In the genomic region with DNA sequence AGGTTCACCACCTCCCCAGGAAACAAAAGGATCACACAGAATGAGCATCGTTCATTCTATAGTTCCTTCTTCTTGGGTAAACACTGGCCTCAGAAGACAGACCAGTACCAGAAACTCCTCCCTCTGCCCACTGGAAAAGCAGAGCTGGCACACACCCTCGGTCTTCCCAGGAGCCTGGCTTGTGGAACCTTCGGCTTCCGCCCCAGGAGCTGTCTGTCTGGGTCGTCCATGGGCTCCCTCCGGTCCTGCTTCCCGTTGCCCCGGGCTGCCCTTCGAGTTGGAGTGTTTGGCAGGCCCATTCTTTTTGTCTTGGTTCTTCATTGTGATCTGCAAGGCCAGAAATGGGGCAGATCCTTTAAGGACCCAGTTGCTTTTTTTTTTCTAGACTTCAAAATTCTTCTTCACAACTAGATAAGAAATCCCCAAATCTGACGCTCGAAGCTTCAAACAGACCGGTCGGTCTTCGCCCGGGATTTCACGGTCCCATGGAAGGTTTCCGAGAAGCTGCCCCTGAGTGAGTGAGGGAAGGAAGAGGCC, we compare ENCODE assay signal across 8 mouse cellular contexts. TPM values are rescaled to one million over a fixed set of nuclear protein-coding genes. Genes with fewer than 3 reads are reported as not detected.
A peak's percentile ranks its signal among the peaks of the same experiment; 100 is the strongest.
DNase-seq lines count a peak whose midpoint lies in the region; TF ChIP-seq lines count a peak whose summit lies in the region.

No protein-coding gene starts in this region.

- no peak for TF ChIP-seq CTCF in spleen, adult 2 months (IDR thresholded peaks at IDR 0.05; ENCODE audit: extremely low read depth, insufficient read depth, insufficient read length, insufficient replicate concordance)
- no peak for TF ChIP-seq CTCF in cortical plate, adult 2 months (IDR thresholded peaks at IDR 0.05; ENCODE audit: extremely low read depth, insufficient read depth, low read length)

- no peaks in the 10 kb centered on the region for H3K27me3 ChIP-seq in spleen, adult 2 months (ENCODE audit: control insufficient read depth, insufficient read depth, low read length)
- no peaks in the 10 kb centered on the region for H3K27me3 ChIP-seq in heart, embryonic 10.5 days (ENCODE audit: insufficient read depth, poor library complexity, severe bottlenecking)

- H3K27ac ChIP-seq in spleen, adult 2 months (ENCODE audit: insufficient read depth, low read length): peak overlapping the region; percentile 90
- H3K27ac ChIP-seq in cortical plate, adult 2 months (ENCODE audit: insufficient read depth, low read length): peak overlapping the region; percentile 24; the same call in 1 of the 2 replicates
- H3K27ac ChIP-seq in heart, embryonic 10.5 days: peak overlapping the region; percentile 94

- WGBS in spleen, adult 2 months: 3% methylated on average over 17 of the region's 17 CpGs
- WGBS in heart, embryonic 10.5 days: 11% methylated on average over 17 of the region's 17 CpGs

- peak in 1 of 2 experiments; percentile 7 for DNase-seq in spleen, adult 2 months (ENCODE audit: low read depth in 1 of 2, low spot score in 2 of 2)
- DNase-seq in spleen, postnatal 36 days (ENCODE audit: low spot score in 2 of 2): no peak
- no peak for DNase-seq in heart, embryonic 10.5 days (ENCODE audit: low spot score)
- peak; percentile 61 for DNase-seq in kidney, postnatal 10 days
- DNase-seq in lung, postnatal 36 days: peak; percentile 63
- DNase-seq in testis, postnatal 10 days (ENCODE audit: low spot score): peak; percentile 64
- DNase-seq in left cerebral cortex, adult 9 months (ENCODE audit: low spot score in 2 of 2): no peak

- no peak for TF ChIP-seq POLR2A in spleen, adult 2 months (IDR thresholded peaks at IDR 0.05; ENCODE audit: low read depth, low read length)
- TF ChIP-seq POLR2A in cortical plate, adult 2 months (IDR thresholded peaks at IDR 0.05; ENCODE audit: extremely low read depth, insufficient read depth, low read length): no peak; the same call in 1 of the 2 replicates

- no peaks in the 10 kb centered on the region for H3K9me3 ChIP-seq in heart, embryonic 10.5 days

- H3K36me3 ChIP-seq in spleen, adult 2 months (ENCODE audit: control insufficient read depth, insufficient read depth, low read length): peaks cover 18% of the 10 kb centered on the region
- peaks cover 52% of the 10 kb centered on the region for H3K36me3 ChIP-seq in heart, embryonic 10.5 days

- H3K4me1 ChIP-seq in spleen, adult 2 months (ENCODE audit: control insufficient read depth, insufficient read depth, insufficient read length): peaks cover 4% of the 10 kb centered on the region; the same call in 1 of the 2 replicates
- peaks cover 10% of the 10 kb centered on the region for H3K4me1 ChIP-seq in cortical plate, adult 2 months (ENCODE audit: control insufficient read depth, insufficient read depth, low read length)
- peaks cover 15% of the 10 kb centered on the region for H3K4me1 ChIP-seq in heart, embryonic 10.5 days

- peak overlapping the region; percentile 79 for H3K4me3 ChIP-seq in spleen, adult 2 months (ENCODE audit: extremely low read depth, insufficient read depth, insufficient read length)
- H3K4me3 ChIP-seq in cortical plate, adult 2 months (ENCODE audit: insufficient read depth, low read length): peak overlapping the region; percentile 59
- H3K4me3 ChIP-seq in heart, embryonic 10.5 days: peak overlapping the region; percentile 76

RNA-seq across cellular contexts. Expression of a gene that starts 0.7 kb away (rescaled TPM):
- polyA plus RNA-seq in spleen, adult 2 months (2012; rRNA removed): 20.1 and 25.1 TPM in 2 replicates
- polyA plus RNA-seq in cortical plate, adult 2 months (2012; rRNA removed): 32.2 and 33.4 TPM in 2 replicates
- 71.7 and 72.4 TPM in 2 replicates for polyA plus RNA-seq in heart, embryonic 10.5 days (2016; fragmentation: Nextera tagmentation; extraction: Ambion mirVana)

RNA-seq across cellular contexts. Expression of a gene that starts 16.4 kb away (rescaled TPM):
- 16.3 and 19.7 TPM in 2 replicates for polyA plus RNA-seq in spleen, adult 2 months (2012; rRNA removed)
- 89.1 and 99.2 TPM in 2 replicates for polyA plus RNA-seq in cortical plate, adult 2 months (2012; rRNA removed)
- polyA plus RNA-seq in heart, embryonic 10.5 days (2016; fragmentation: Nextera tagmentation; extraction: Ambion mirVana): 37.1 and 43.0 TPM in 2 replicates

RNA-seq across cellular contexts. Expression of a gene that starts 21.3 kb away (rescaled TPM):
- polyA plus RNA-seq in spleen, adult 2 months (2012; rRNA removed): 28.3 and 31.3 TPM in 2 replicates
- 34.9 and 35.4 TPM in 2 replicates for polyA plus RNA-seq in cortical plate, adult 2 months (2012; rRNA removed)
- polyA plus RNA-seq in heart, embryonic 10.5 days (2016; fragmentation: Nextera tagmentation; extraction: Ambion mirVana): 24.0 and 29.4 TPM in 2 replicates

RNA-seq across cellular contexts. Expression of a gene that starts 26.1 kb away (rescaled TPM):
- 1.4 and 2.8 TPM in 2 replicates for polyA plus RNA-seq in spleen, adult 2 months (2012; rRNA removed)
- 11.1 and 11.3 TPM in 2 replicates for polyA plus RNA-seq in cortical plate, adult 2 months (2012; rRNA removed)
- polyA plus RNA-seq in heart, embryonic 10.5 days (2016; fragmentation: Nextera tagmentation; extraction: Ambion mirVana): 1.1 and 1.7 TPM in 2 replicates

RNA-seq across cellular contexts. Expression of a gene that starts 32.4 kb away (rescaled TPM):
- polyA plus RNA-seq in spleen, adult 2 months (2012; rRNA removed): 11.9 and 13.2 TPM in 2 replicates
- 50.6 and 52.9 TPM in 2 replicates for polyA plus RNA-seq in cortical plate, adult 2 months (2012; rRNA removed)
- polyA plus RNA-seq in heart, embryonic 10.5 days (2016; fragmentation: Nextera tagmentation; extraction: Ambion mirVana): 13.6 and 17.2 TPM in 2 replicates

Comparison
In these comparisons a context has a peak if more than half of its experiments do, and no peak if none do; other contexts are left out.
1. DNase-seq: peak in kidney, postnatal 10 days (single experiment), lung, postnatal 36 days (single experiment) and testis, postnatal 10 days (single experiment); none in spleen, postnatal 36 days (0 of 2), heart, embryonic 10.5 days (single experiment) and left cerebral cortex, adult 9 months (0 of 2).
2. H3K27ac ChIP-seq: peak in every context shown above with its lines; median percentile 94 in heart, embryonic 10.5 days; 90 in spleen, adult 2 months; 24 in cortical plate, adult 2 months.
3. Peak in every context shown above with its lines, with median percentiles within 50 percentile points of each other: H3K4me3 ChIP-seq.